Mouse (Mus musculus) liver, embryonic 15.5 days (tissue): Measurements from ENCODE around the gene Atg13. TPM values are rescaled to one million over a fixed set of nuclear protein-coding genes. Genes with fewer than 3 reads are reported as not detected.

Experiments
- ATAC-seq: fragments of 200-750 bp; cut with Nextera tagmentation; 2 replicates; pipeline ENCODE4 v1.8.0; 2017; ENCODE audit warnings: moderate number of reproducible peaks, mild to moderate bottlenecking, moderate library complexity; ENCODE audit not compliant: insufficient read depth
- H3K27ac ChIP-seq: fragments of 300-500 bp; sonication (generic); replicated peaks from 2 replicates; pipeline ENCODE4 v1.5.1; 2015; ENCODE audit warnings: mild to moderate bottlenecking, inconsistent platforms
- H3K27me3 ChIP-seq: fragments of 300-500 bp; sonication (generic); 2 replicates; pipeline ENCODE4 v1.6.1; 2015; ENCODE audit warnings: mild to moderate bottlenecking, inconsistent platforms
- H3K36me3 ChIP-seq: fragments of 300-500 bp; sonication (generic); replicated peaks from 2 replicates; pipeline ENCODE4 v1.6.1; 2015; ENCODE audit warnings: moderate library complexity, mild to moderate bottlenecking, inconsistent platforms
- H3K4me1 ChIP-seq: fragments of 300-500 bp; sonication (generic); replicated peaks from 2 replicates; pipeline ENCODE4 v1.6.1; 2015; ENCODE audit warnings: inconsistent platforms
- H3K4me2 ChIP-seq: fragments of 300-500 bp; sonication (generic); 2 replicates; pipeline ENCODE4 v1.6.1; 2015; ENCODE audit warnings: moderate library complexity, mild to moderate bottlenecking, inconsistent platforms
- H3K4me3 ChIP-seq: fragments of 300-500 bp; sonication (generic); replicated peaks from 2 replicates; pipeline ENCODE4 v1.5.1; 2015; ENCODE audit warnings: mild to moderate bottlenecking, inconsistent platforms
- H3K9ac ChIP-seq: fragments of 300-500 bp; sonication (generic); 2 replicates; pipeline ENCODE4 v1.6.1; 2015; ENCODE audit warnings: moderate library complexity, mild to moderate bottlenecking, inconsistent platforms
- H3K9me3 ChIP-seq: fragments of 300-500 bp; sonication (generic); replicated peaks from 2 replicates; pipeline ENCODE4 v1.6.1; 2016; ENCODE audit warnings: inconsistent platforms
- WGBS: fragments of 180-500 bp; shearing (Covaris S2); methylation state at CpG from one replicate; pipeline ENCODE4 v1.1.7; 2015; ENCODE audit warnings: mixed read lengths; ENCODE audit not compliant: insufficient replicate concordance; 5-methylcytosine and 5-hydroxymethylcytosine counted together
- polyA plus RNA-seq: library from polyadenylated mRNA; unstranded; fragments of >200 nt; fragmentation: Nextera tagmentation; extraction: Ambion mirVana; gene quantifications from 2 replicates; pipeline ENCODE4 v1.2.1, GENCODE M21; 2015

The Atg13 gene
- polyA plus RNA-seq, 1 experiment from 2014 or later = 13.4 TPM

DNA sequence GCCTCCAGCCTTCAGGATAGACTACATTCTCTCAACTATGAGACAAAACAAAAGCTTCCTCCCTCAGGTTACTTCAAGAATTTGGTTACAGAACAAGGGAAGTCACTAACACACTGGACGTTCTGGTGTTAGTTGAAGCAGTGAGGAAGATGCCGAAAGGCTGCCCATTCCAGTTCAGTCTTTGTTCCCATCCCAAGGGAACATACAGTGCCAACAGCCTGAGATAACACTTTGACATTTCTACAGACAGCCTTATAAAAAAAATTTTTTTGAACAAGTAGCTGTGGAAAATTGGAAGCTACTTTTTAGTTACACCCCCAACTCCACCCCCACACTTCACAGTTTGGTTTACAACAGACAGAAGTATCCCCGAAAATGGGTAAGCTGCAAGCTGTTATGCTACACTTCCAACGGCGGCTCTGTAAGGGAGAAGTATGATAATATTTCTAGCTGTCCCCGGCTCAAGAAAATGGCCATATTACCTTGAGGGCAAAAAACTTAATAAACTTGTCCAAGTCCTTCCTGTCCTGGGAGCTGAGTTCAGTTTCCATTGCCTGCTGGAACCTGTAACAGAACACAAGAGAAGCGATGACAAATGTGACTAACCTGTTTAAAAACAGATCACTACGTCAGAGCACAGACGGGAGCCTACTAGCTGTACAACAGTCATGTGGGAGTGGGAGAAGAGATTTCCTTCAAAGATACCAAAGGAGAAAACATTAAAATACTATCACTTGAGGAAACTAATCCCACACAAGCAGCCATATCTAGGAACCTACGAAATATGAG is 14.7 kb downstream of the Atg13 start:
- H3K4me1 ChIP-seq = no peaks in the 10 kb centered on the region; the same call in 1 of the 2 replicates
- no peaks in the 10 kb centered on the region for H3K9me3 ChIP-seq
- H3K27me3 ChIP-seq = no peaks in the 10 kb centered on the region
- 78% methylated on average over 10 of the region's 10 CpGs for WGBS
- peaks cover 25% of the 10 kb centered on the region for H3K36me3 ChIP-seq
- no peak overlapping the region for H3K4me3 ChIP-seq
- H3K9ac ChIP-seq = no peak overlapping the region
- H3K4me2 ChIP-seq = no peak overlapping the region
- H3K27ac ChIP-seq = no peak overlapping the region
- no peak for ATAC-seq

DNA sequence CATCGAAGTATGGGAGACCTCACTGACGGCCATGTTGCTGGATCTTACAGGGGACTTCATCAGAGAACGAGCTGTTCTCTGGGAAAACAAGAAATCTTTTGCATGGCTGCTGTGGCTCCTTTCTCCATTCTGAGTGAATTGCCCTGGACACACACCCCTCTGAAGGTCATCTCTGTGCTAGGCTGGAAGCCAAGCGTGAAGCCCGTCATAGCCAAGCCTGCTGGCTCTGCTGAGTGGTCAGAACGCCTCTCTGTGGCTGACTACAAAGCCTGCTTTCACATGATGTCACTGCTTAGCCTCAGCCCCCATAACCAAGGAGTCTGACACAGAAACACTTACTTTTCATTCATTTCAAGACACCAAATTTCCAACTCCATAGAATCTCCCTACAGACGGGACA is 20.9 kb downstream of the Atg13 start:
- no peak overlapping the region for H3K4me3 ChIP-seq
- H3K4me2 ChIP-seq = no peak overlapping the region
- H3K27me3 ChIP-seq = no peaks in the 10 kb centered on the region
- H3K4me1 ChIP-seq = no peaks in the 10 kb centered on the region
- no peaks in the 10 kb centered on the region for H3K9me3 ChIP-seq
- H3K27ac ChIP-seq = no peak overlapping the region
- peaks cover 59% of the 10 kb centered on the region for H3K36me3 ChIP-seq
- no peak for ATAC-seq
- 83% methylated on average over 7 of the region's 7 CpGs for WGBS
- no peak overlapping the region for H3K9ac ChIP-seq

DNA sequence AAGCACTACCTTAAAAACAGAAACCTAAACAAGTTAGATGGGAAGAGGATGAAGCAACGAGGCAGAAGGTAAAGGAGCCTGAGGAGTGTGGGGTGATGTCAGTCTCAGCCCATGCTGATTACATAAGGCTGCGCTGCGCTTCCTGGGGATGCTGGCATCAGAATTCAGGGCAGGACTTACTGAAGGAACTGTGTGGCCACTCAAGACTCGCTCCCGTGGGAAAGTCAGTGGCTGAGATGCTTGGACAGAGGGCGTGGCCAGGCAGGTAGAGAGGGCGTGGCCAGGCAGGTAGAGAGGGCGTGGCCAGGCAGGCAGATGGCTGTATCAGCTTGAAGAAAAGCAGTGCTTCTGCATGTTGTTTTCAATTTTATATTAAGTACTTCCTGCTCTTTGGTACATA is 26.5 kb downstream of the Atg13 start:
- no peak for ATAC-seq
- Histone ChIP-seq H3K4me2 (no peak overlapping the region), H3K27me3 (no peaks in the 10 kb centered on the region), H3K9ac (no peak overlapping the region), H3K9me3 (no peaks in the 10 kb centered on the region), H3K4me1 (no peaks in the 10 kb centered on the region), H3K36me3 (peaks cover 78% of the 10 kb centered on the region), H3K27ac (no peak overlapping the region), H3K4me3 (no peak overlapping the region)
- 71% methylated on average over 8 of the region's 8 CpGs for WGBS

DNA sequence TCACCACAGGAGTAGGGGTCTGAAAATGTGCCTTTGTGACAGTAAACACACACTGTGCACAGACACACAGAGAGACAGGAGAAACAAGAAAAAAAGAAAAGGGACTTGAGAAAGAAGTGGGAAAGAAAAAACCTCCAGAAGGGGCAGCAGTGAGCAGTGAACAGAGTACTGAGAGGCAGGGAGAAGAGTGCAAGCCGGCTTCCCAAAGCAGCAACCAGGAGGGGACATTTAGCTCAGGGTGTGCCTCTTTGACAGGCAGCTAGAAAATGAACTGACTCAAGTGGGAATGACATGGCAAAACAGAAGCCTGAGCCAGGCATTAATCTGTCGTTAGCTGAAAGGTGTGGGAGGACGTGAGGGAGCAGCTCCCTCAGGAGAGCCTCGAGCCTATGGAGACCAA is 27.5 kb downstream of the Atg13 start:
- Histone ChIP-seq H3K4me1 (no peaks in the 10 kb centered on the region), H3K4me3 (no peak overlapping the region), H3K36me3 (peaks cover 80% of the 10 kb centered on the region), H3K27ac (no peak overlapping the region), H3K4me2 (no peak overlapping the region), H3K27me3 (no peaks in the 10 kb centered on the region), H3K9me3 (no peaks in the 10 kb centered on the region), H3K9ac (no peak overlapping the region)
- 46% methylated on average over 4 of the region's 4 CpGs for WGBS
- ATAC-seq = peak; percentile 31; the same call in 1 of the 2 replicates

DNA sequence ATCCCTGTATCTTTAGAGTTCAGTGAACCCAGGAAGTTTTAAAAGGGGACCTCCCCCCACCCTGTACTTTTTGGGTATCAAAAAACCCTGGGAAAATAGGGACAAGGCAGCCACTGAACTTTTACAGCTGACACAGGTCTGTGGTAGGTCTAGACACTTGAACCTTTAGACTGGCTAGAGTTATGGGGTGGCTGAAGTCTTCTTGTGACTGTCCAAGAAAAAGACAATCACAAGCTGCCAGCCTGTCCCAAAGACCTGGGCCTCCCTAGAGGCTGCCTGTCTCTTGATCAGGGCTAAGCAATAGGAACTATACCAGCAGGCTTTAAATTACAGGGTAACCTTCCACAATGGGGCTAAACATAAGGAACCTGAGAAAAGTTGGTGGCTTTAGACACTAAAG is 33.4 kb downstream of the Atg13 start:
- Histone ChIP-seq H3K4me3 (no peak overlapping the region), H3K27me3 (no peaks in the 10 kb centered on the region), H3K36me3 (peaks cover 94% of the 10 kb centered on the region), H3K4me2 (no peak overlapping the region), H3K4me1 (no peaks in the 10 kb centered on the region), H3K9me3 (no peaks in the 10 kb centered on the region), H3K27ac (no peak overlapping the region), H3K9ac (no peak overlapping the region)
- ATAC-seq = no peak

DNA sequence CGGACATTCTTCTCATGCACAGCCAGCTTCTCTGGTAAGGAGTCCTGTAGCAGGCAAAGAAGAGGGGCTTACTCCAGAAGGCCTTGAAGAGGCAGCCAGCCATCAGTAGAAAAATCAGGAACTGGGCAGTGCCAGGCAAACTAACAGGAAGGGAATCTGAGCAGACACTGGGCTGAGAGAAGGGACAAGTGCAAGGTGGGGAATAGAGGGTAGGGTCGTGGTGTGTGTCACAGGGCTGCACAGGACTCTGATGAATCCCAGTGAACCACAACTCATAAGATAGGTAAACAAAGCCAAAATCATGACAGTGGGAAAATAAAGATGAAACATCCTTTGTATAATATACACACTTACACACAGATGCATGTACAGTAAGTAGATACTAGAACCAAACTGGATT is 34.0 kb downstream of the Atg13 start:
- Histone ChIP-seq H3K27ac (no peak overlapping the region), H3K27me3 (no peaks in the 10 kb centered on the region), H3K4me3 (no peak overlapping the region), H3K4me2 (no peak overlapping the region), H3K9me3 (no peaks in the 10 kb centered on the region), H3K4me1 (no peaks in the 10 kb centered on the region), H3K36me3 (peaks cover 95% of the 10 kb centered on the region), H3K9ac (no peak overlapping the region)
- no peak for ATAC-seq
- 63% methylated on average over 2 of the region's 2 CpGs for WGBS

DNA sequence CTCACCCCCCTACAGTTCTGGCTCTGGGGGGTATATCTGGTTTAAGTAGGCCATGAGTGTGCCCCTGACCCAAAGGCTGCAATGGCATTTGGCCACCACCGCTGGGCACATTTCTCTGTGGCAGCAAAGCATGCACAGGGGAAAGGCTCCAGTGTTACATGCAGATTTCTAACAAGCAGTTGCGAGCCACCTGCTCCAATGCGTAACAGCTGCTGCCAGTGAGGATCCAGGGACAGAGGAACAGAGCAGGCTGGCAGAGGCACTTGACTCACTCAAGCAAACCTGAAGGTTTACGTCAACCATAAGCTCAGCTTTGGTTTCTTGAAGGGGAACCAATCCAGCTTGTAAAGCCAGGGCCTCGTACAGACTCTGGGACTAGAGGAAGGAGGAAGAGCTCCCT is 35.5 kb downstream of the Atg13 start:
- WGBS = 85% methylated on average over 5 of the region's 5 CpGs
- no peak for ATAC-seq
- Histone ChIP-seq H3K27ac (no peak overlapping the region), H3K27me3 (no peaks in the 10 kb centered on the region), H3K4me2 (no peak overlapping the region), H3K9ac (no peak overlapping the region), H3K4me3 (no peak overlapping the region), H3K36me3 (peaks cover 94% of the 10 kb centered on the region), H3K4me1 (no peaks in the 10 kb centered on the region), H3K9me3 (no peaks in the 10 kb centered on the region)

DNA sequence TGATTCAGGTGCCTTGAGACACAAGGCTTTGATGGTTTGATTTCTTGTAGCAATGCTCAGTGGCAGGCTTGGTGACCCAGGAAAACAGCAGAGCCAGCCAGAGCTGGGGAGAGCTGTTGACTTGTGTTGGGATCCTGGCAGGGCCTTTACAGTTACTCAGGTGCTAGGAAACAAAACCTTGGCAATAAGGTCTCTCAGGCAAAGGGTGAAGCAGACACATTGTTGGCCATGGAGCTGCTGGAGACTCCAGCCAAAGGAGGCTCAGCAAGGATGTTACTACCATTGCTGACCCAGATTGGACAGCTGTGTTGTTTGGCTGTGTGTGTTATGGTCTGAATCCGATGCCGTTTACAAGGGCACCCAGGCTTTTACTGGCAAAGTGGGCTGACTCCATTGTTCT is 36.8 kb downstream of the Atg13 start:
- no peak for ATAC-seq
- H3K4me3 ChIP-seq = no peak overlapping the region
- WGBS = 73% methylated on average over 2 of the region's 2 CpGs
- H3K4me1 ChIP-seq = no peaks in the 10 kb centered on the region
- no peak overlapping the region for H3K9ac ChIP-seq
- peaks cover 96% of the 10 kb centered on the region for H3K36me3 ChIP-seq
- no peak overlapping the region for H3K4me2 ChIP-seq
- no peak overlapping the region for H3K27ac ChIP-seq
- H3K27me3 ChIP-seq = no peaks in the 10 kb centered on the region
- no peaks in the 10 kb centered on the region for H3K9me3 ChIP-seq

DNA sequence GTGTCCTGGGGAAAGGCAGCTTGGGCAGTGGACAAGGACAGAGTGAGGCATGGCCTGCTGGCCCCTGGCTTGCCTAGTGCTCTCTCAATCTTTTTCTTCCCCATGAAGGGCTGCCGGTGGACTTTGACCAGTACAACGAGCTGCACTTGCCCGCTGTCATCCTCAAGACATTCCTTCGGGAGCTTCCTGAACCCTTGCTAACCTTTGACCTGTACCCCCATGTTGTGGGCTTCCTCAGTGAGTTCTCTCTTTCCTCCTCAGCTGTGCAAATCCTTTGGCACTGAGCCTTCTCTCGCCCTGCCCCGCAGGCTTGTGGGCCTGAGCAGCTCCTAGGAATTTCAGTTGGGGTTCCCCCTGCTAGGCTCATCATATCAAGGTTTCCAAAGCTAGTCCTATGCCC is 40.3 kb downstream of the Atg13 start:
- no peak overlapping the region for H3K4me2 ChIP-seq
- H3K4me3 ChIP-seq = no peak overlapping the region
- no peak overlapping the region for H3K27ac ChIP-seq
- no peak overlapping the region for H3K9ac ChIP-seq
- H3K27me3 ChIP-seq = no peaks in the 10 kb centered on the region
- no peaks in the 10 kb centered on the region for H3K9me3 ChIP-seq
- peaks cover 89% of the 10 kb centered on the region for H3K36me3 ChIP-seq
- no peaks in the 10 kb centered on the region for H3K4me1 ChIP-seq
- ATAC-seq = no peak
- WGBS = 74% methylated on average over 6 of the region's 6 CpGs

DNA sequence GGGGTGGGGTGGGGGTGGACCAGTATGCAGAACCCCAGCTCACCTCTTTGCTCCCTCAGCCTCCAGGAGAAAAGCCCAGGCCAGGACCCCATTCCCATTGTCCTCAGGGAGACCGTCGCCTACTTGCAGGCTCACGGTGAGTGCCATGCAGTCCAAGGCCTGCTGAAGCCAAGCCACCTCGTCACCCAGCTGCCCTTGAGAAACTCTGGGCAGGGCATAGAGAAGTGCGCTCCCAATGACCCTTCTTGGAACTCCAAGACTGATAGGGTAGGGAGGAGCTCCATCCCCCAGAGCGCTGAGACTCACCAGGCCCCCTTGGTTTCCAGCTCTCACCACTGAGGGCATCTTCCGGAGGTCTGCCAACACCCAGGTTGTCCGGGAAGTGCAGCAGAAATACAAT is 41.0 kb downstream of the Atg13 start:
- no peak overlapping the region for H3K4me2 ChIP-seq
- no peaks in the 10 kb centered on the region for H3K27me3 ChIP-seq
- H3K27ac ChIP-seq = no peak overlapping the region
- H3K36me3 ChIP-seq = peaks cover 88% of the 10 kb centered on the region
- ATAC-seq = no peak
- 83% methylated on average over 8 of the region's 8 CpGs for WGBS
- H3K9me3 ChIP-seq = no peaks in the 10 kb centered on the region
- H3K4me3 ChIP-seq = no peak overlapping the region
- H3K4me1 ChIP-seq = no peaks in the 10 kb centered on the region
- H3K9ac ChIP-seq = no peak overlapping the region

DNA sequence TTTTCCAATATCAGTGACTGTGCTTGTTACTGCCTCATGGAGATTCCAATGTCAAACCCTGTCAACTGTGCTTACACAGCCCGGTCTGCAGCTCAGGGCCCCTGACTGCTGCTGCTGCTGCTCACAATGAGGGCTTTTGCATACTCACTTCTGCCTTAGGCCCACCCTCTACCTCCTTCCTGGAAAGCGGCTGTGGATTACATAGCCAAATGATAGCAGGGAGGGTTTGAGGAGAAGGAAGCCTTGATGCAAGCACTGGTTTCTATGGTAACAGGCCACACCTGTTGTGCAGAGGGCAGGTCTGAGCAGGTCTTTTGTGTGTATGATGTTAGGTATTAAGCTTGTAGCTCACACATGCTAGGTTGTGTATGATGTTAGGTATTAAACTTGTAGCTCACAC is 42.6 kb downstream of the Atg13 start:
- no peak for ATAC-seq
- Histone ChIP-seq H3K9me3 (no peaks in the 10 kb centered on the region), H3K9ac (no peak overlapping the region), H3K36me3 (peaks cover 89% of the 10 kb centered on the region), H3K4me1 (no peaks in the 10 kb centered on the region), H3K4me2 (no peak overlapping the region), H3K27me3 (no peaks in the 10 kb centered on the region), H3K27ac (no peak overlapping the region), H3K4me3 (no peak overlapping the region)
- WGBS = 82% methylated on average over 2 of the region's 2 CpGs

DNA sequence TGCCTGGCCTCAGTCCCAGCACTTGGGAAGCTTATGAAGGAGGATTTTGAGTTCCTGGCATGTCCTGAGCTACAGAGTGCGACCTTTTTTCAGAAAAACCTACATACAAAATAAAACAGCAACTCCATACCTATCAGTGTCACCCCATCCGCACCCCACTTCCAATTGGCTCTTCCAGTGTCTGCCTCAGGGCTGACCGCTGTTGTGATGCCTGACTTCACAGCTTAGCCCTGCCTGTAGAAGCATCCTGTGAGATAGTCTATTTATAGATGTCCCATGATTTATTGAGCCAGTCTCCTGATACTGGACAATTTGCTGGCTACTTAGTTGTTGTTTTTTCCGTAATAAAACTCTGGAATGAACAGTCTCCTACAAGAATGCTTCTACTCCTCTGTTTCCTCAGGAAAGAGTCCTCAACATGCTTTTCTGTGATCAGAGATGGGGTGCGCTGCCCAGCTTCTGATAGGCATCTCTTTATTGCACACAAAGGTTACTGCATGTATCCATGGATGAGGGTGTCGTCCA is 43.9 kb downstream of the Atg13 start:
- no peak for ATAC-seq
- H3K36me3 ChIP-seq = peaks cover 88% of the 10 kb centered on the region
- no peak overlapping the region for H3K27ac ChIP-seq
- WGBS = 81% methylated on average over 6 of the region's 6 CpGs
- H3K4me1 ChIP-seq = no peaks in the 10 kb centered on the region
- H3K9me3 ChIP-seq = no peaks in the 10 kb centered on the region
- no peak overlapping the region for H3K4me2 ChIP-seq
- no peak overlapping the region for H3K4me3 ChIP-seq
- H3K9ac ChIP-seq = no peak overlapping the region
- no peaks in the 10 kb centered on the region for H3K27me3 ChIP-seq
